Mouse (Mus musculus): ENCODE results near the gene Dll4. TPM values are rescaled to one million over a fixed set of nuclear protein-coding genes. Genes with fewer than 3 reads are reported as not detected.

Gene Dll4
- total and polyA plus RNA-seq, 3 experiments: 13.7 to 22.0 (median 15.8) TPM

DNA sequence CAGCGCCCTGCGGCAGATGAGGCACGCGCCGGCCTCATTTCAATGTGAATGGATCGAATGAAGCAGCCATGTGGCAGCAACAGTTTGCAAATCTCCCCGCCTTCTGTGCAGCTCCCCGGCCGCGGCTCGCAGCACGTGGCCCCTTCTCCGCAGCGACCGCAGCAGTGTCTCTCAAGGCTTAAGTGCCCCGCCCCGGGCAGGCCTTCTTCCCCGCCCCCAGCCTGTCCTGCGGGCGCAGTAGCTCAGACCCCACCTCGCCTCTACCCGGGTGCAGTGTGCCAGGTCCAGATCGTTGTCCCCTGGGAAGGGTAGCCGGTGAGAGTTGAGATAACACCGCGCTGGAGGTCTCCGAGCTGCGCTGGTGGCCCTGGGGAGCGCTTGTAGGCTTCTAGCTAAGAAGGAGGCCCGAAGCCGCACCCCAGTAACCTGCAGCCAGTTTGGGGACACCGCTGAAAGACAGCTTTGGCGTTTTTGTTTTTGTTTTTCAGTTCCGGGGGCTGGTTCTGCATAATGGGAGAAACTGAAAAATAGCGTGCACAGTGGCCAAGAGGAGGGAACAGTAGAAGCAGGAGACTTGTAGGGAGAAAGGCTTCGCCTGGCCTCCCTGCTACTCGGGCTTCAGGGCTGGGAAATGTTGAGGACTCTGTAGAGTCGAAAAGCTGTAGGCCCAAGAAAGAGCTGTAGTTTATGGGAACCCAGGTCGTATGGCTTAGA lies 2.8 kb upstream of the Dll4 start:
- H3K9ac ChIP-seq (ENCODE audit: low read depth, low read length): peak overlapping the region; percentile 59
- H3K27ac ChIP-seq: peak overlapping the region; percentile 20; the same call in 1 of the 2 replicates
- intact Hi-C loops (cut with DNase I): no loop called here
- H3K27me3 ChIP-seq (ENCODE audit: control insufficient read depth, insufficient read depth, low read length): peaks cover 6% of the 10 kb centered on the region; the same call in 1 of the 2 replicates
- peak; percentile 56 to 61 for DNase-seq
- 25% methylated on average over 39 of the region's 39 CpGs for WGBS
- TF ChIP-seq EP300 (IDR thresholded peaks at IDR 0.05; ENCODE audit: insufficient read depth, low read depth, low read length) (no peak), CTCF (IDR thresholded peaks at IDR 0.05) (no peak), POLR2A (IDR thresholded peaks at IDR 0.05; ENCODE audit: insufficient read depth, low read depth, low read length) (no peak)
- no peaks in the 10 kb centered on the region for H3K36me3 ChIP-seq (ENCODE audit: control insufficient read depth, insufficient read depth, low read length)
- peaks cover 13% of the 10 kb centered on the region for H3K4me1 ChIP-seq (ENCODE audit: control insufficient read depth, insufficient read depth, low read length)
- H3K4me3 ChIP-seq: peak overlapping the region; percentile 36
- H3K79me2 ChIP-seq (replicated peaks; ENCODE audit: control insufficient read depth, insufficient read depth, low read length): no peaks in the 10 kb centered on the region

DNA sequence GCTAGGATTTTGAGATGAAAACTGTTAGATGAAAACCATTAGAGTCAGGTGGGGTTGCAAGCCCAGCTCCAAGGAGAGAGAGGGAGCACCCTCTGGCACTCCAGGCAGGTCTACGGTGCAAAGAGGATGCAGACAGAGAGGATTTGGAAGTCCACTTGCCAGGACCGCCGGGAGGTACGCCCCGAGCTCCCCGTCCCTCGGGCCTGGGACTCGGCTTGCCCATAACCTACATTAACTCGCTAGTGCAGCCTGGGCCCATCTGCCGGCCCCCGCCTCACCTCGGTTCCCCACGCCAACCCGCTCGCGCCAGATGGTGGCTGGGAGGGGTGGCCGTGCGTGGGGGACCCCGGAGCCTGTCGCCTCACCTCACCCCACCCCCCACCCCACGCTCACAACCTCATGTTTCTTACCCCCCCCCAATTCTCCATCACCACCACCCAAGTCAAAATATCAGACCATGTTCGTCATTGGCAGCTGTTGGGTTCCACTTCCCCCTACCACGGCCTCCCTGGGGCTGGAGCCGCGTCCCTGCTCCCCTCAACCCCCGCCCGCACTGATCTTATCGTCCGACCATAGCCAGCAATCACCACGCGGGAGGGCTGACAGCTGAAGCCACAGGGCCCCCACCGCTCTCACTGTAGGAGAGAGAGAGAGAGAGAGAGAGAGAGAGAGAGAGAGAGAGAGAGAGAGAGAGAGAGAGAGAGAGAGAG lies 1.6 kb upstream of the Dll4 start:
- intact Hi-C loops (cut with DNase I): no loop called here
- Histone ChIP-seq H3K9ac (ENCODE audit: low read depth, low read length) (peak overlapping the region; percentile 5; the same call in 1 of the 2 replicates), H3K79me2 (replicated peaks; ENCODE audit: control insufficient read depth, insufficient read depth, low read length) (no peaks in the 10 kb centered on the region; the same call in 1 of the 2 replicates), H3K36me3 (ENCODE audit: control insufficient read depth, insufficient read depth, low read length) (no peaks in the 10 kb centered on the region; the same call in 1 of the 2 replicates), H3K27me3 (ENCODE audit: control insufficient read depth, insufficient read depth, low read length) (peaks cover 6% of the 10 kb centered on the region; the same call in 1 of the 2 replicates), H3K4me3 (no peak overlapping the region), H3K4me1 (ENCODE audit: control insufficient read depth, insufficient read depth, low read length) (peaks cover 8% of the 10 kb centered on the region; the same call in 1 of the 2 replicates), H3K27ac (no peak overlapping the region)
- WGBS: 48% methylated on average over 32 of the region's 32 CpGs
- DNase-seq: peak in 1 of 2 experiments; percentile 27
- TF ChIP-seq EP300 (IDR thresholded peaks at IDR 0.05; ENCODE audit: insufficient read depth, low read depth, low read length) (no peak), POLR2A (IDR thresholded peaks at IDR 0.05; ENCODE audit: insufficient read depth, low read depth, low read length) (no peak), CTCF (IDR thresholded peaks at IDR 0.05) (no peak)

DNA sequence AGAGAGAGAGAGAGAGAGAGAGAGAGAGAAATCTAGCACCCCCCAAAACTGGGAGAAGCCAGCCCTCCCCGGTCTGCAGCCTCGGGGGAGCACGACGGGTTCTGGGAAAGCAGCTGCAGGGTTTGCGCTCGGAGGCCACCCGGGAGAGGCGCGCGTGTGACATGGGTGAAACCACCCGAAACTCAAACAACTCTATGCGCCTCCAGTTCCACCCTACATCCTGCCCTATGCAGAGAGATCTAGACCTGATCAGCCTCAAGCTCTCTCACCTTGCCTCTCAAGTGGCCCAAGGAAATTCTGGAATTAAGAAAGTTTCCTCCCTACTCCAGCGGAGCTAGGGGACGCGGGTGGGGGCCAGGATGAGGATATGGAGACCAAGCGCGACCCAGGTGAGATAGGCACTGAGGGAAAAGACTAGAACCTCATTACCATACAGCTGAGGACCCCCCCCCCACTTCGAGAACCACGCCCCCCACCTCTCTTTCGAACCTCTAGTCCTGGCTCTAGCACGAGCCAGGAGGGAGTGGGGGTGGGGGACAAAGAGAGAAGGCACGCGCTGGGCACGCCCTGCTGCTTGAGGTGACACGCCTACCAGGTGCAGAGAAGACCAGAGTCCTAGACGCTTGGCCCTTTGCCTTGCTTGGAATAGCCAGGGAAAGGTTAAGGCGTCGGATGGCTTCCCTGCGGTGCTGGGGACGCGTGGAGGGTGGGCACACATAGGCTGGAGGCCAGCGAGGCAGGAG lies 837 bp upstream of the Dll4 start:
- Histone ChIP-seq H3K79me2 (replicated peaks; ENCODE audit: control insufficient read depth, insufficient read depth, low read length) (no peaks in the 10 kb centered on the region; the same call in 1 of the 2 replicates), H3K36me3 (ENCODE audit: control insufficient read depth, insufficient read depth, low read length) (no peaks in the 10 kb centered on the region; the same call in 1 of the 2 replicates), H3K9ac (ENCODE audit: low read depth, low read length) (peak overlapping the region; percentile 66), H3K27ac (peak overlapping the region; percentile 94), H3K27me3 (ENCODE audit: control insufficient read depth, insufficient read depth, low read length) (peaks cover 6% of the 10 kb centered on the region; the same call in 1 of the 2 replicates), H3K4me3 (peak overlapping the region; percentile 81), H3K4me1 (ENCODE audit: control insufficient read depth, insufficient read depth, low read length) (peaks cover 8% of the 10 kb centered on the region; the same call in 1 of the 2 replicates)
- intact Hi-C loops (cut with DNase I): no loop called here
- TF ChIP-seq CTCF (IDR thresholded peaks at IDR 0.05) (no peak), POLR2A (IDR thresholded peaks at IDR 0.05; ENCODE audit: insufficient read depth, low read depth, low read length) (no peak), EP300 (IDR thresholded peaks at IDR 0.05; ENCODE audit: insufficient read depth, low read depth, low read length) (no peak)
- WGBS: 5% methylated on average over 32 of the region's 32 CpGs
- peak; percentile 27 to 40 for DNase-seq

GRCm38 (mm10) chr2:119326161-119327101 lies 847 bp downstream of the Dll4 start:
- peak in 1 of 2 experiments; percentile 43 for DNase-seq
- under 1% methylated on average over 57 of the region's 61 CpGs for WGBS
- peaks cover 4% of the 10 kb centered on the region; the same call in 1 of the 2 replicates for H3K36me3 ChIP-seq (ENCODE audit: control insufficient read depth, insufficient read depth, low read length)
- H3K27ac ChIP-seq: peak overlapping the region; percentile 94
- peaks cover 7% of the 10 kb centered on the region for H3K4me1 ChIP-seq (ENCODE audit: control insufficient read depth, insufficient read depth, low read length)
- peak overlapping the region; percentile 81 for H3K4me3 ChIP-seq
- intact Hi-C loops (cut with DNase I): loop anchor here (1.0 to 2.0 kb wide), 3 partner anchors 10 to 26 kb away; no protein-coding TSS in a partner anchor
- 0 out of 2 replicates have a peak, but pooled peaks have one; percentile 12 for TF ChIP-seq POLR2A (IDR thresholded peaks at IDR 0.05; ENCODE audit: insufficient read depth, low read depth, low read length)
- no peak for TF ChIP-seq EP300 (IDR thresholded peaks at IDR 0.05; ENCODE audit: insufficient read depth, low read depth, low read length)
- TF ChIP-seq CTCF (IDR thresholded peaks at IDR 0.05): no peak
- H3K79me2 ChIP-seq (replicated peaks; ENCODE audit: control insufficient read depth, insufficient read depth, low read length): peaks cover 2% of the 10 kb centered on the region; the same call in 1 of the 2 replicates
- peak overlapping the region; percentile 77 for H3K9ac ChIP-seq (ENCODE audit: low read depth, low read length)
- H3K27me3 ChIP-seq (ENCODE audit: control insufficient read depth, insufficient read depth, low read length): peaks cover 6% of the 10 kb centered on the region; the same call in 1 of the 2 replicates
